Mouse (Mus musculus) CD4-positive, CD25-positive, alpha-beta regulatory T cell (primary cell): ENCODE data around the gene Gvin1. TPM values are rescaled to one million over a fixed set of nuclear protein-coding genes. Genes with fewer than 3 reads are reported as not detected.

Source experiments
- polyA plus RNA-seq: library from polyadenylated mRNA; unstranded; fragments of 100-300 nt; shearing (Covaris generic); gene quantifications from one replicate; pipeline ENCODE4 v1.2.1, GENCODE M21; 2017

Gene Gvin1
- 108 TPM for polyA plus RNA-seq

DNA sequence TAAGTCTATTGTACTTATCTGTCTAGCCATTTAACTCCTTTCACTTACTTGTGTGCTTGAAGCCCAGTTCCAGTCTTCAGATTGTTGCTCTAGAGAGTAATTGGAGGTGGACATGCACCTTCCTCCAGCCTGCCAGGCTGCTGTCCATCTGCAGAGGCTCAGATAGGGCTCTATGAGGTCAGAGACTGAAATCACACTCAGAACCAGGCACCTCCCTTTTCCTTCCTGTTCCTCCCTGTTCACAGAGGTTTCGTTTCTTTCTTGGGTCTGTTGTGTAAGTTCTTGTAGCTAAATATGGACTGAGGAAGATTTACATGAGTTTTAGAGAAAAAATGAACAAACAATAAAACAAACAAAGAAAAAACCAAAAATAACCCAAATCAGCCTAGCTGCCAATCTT, at the start of gene Gvin1:
Gene Gvin1, minus strand, starts transcription at position 150 of the 400 bp plus-strand sequence.

